Mouse (Mus musculus): ENCODE data around the gene Gps1. TPM values are rescaled to one million over a fixed set of nuclear protein-coding genes. Genes with fewer than 3 reads are reported as not detected.
A peak's percentile ranks its signal among the peaks of the same experiment; 100 is the strongest.
"Not testable (repeated sequence)": the region's sequence is repeated elsewhere in the genome, so short reads cannot be mapped to it uniquely, and the experiment has no call there.

Gene Gps1
- polyA plus RNA-seq (2015; fragmentation: Nextera tagmentation; extraction: Ambion mirVana): 205 and 213 TPM in 2 replicates

DNA sequence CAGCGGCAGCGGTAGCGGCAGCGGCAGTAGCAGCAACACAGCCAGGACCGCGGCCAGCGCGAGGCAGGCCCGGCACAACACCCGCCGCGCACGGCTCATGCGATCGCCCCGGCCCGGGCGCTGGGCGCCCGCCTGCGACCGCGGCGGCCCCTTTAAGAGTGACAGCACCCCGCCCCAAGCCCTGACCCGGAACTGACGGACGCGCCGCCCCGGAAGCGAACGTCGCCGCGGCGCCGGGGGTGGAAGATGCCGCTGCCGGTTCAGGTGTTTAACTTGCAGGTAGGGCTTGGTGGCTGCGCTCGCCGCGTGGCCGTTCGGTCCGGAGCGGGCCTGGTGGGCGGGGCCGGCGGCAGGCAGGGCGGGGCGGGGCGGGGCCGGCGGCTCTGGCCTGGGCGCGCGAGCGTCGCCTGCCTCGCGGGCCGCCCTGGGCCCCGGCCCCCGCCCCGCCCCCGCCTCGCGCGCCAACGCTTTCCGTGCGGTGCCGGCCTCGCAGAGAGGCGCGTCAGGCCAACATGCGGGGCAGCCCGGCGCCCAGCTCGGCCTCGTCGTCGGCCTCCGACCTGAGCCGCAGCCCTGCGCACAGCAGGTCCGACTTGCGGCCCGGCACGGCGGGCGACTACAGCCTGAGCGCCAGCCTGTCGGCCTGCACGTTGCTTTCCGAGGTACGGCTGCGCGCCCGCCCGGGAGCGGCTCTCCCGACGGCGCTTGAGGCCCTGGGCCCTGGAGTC lies at the start of gene Gps1, which contains the start of gene Rfng:
TSS of gene Gps1 (plus strand) at position 209 of the 728 bp plus-strand sequence.
TSS of gene Rfng (minus strand) at position 144 of the 728 bp plus-strand sequence.
- H3K4me1 ChIP-seq: peaks cover 18% of the 10 kb centered on the region
- no peaks in the 10 kb centered on the region for H3K9me3 ChIP-seq
- peaks cover 38% of the 10 kb centered on the region for H3K36me3 ChIP-seq
- H3K27ac ChIP-seq: peak within 1 kb of the TSS; percentile 85
- WGBS: under 1% methylated on average over 70 of the region's 107 CpGs
- peak within 1 kb of the TSS; percentile 91 for H3K4me2 ChIP-seq
- ATAC-seq (ENCODE audit: borderline replicate concordance, extremely low read depth, low FRiP score, low TSS enrichment): peak; percentile 76
- H3K27me3 ChIP-seq: no peaks in the 10 kb centered on the region
- peak within 1 kb of the TSS; percentile 94 for H3K9ac ChIP-seq
- peak within 1 kb of the TSS; percentile 98 for H3K4me3 ChIP-seq

DNA sequence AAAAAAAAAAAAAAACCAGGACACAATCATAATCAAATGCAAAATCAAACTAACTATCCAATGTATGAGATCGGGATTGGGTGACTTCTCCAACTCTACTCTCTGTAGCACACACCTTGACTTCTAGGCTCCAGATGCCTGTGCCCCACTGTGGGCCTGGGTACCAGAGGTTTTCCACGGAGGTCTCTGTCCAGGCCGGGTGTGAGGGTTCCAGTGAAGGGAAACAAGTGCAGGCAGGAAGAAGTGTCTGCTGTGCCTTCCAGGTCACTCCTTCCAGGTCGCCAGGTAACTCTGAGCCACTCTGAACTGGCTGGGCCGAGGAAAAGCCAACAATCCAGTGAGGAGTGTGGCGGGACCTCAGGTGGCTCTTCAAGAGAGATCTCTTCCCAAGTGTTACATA lies 47.6 kb upstream of the Gps1 start:
- Histone ChIP-seq H3K27ac (no peak overlapping the region), H3K4me1 (peaks cover 11% of the 10 kb centered on the region; the same call in 1 of the 2 replicates), H3K27me3 (no peaks in the 10 kb centered on the region), H3K4me2 (no peak overlapping the region), H3K36me3 (no peaks in the 10 kb centered on the region), H3K9ac (no peak overlapping the region), H3K9me3 (no peaks in the 10 kb centered on the region), H3K4me3 (no peak overlapping the region)
- 58% methylated on average over 6 of the region's 6 CpGs for WGBS
- no peak for ATAC-seq (ENCODE audit: borderline replicate concordance, extremely low read depth, low FRiP score, low TSS enrichment)

DNA sequence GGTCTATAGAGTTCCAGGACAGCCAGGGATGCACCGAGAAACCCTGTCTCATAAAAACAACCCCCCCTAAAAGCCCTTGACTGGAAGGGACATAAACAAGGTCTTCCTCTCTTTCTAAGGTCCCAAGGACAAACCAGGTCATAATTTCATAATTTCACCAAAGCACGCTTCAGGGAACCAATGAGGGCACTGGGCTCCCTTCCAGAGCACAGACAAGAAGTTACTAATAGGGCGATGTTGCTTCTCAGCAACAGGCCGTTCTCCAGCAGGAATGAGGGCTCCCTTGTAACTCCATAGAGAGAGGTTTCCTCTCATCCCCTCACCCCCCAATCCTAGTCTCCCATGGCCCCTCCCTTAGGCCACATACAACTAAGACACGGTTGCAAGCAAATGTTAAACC lies 43.1 kb upstream of the Gps1 start:
- ATAC-seq (ENCODE audit: borderline replicate concordance, extremely low read depth, low FRiP score, low TSS enrichment): no peak
- 0 out of 2 replicates have a peak, but pooled peaks cover 3% of the 10 kb centered on the region for H3K4me1 ChIP-seq
- H3K9ac ChIP-seq: no peak overlapping the region
- no peaks in the 10 kb centered on the region for H3K36me3 ChIP-seq
- no peak overlapping the region for H3K4me2 ChIP-seq
- no peaks in the 10 kb centered on the region for H3K27me3 ChIP-seq
- H3K9me3 ChIP-seq: no peaks in the 10 kb centered on the region
- no peak overlapping the region for H3K27ac ChIP-seq
- H3K4me3 ChIP-seq: no peak overlapping the region
- WGBS: 82% methylated on average over 5 of the region's 5 CpGs

DNA sequence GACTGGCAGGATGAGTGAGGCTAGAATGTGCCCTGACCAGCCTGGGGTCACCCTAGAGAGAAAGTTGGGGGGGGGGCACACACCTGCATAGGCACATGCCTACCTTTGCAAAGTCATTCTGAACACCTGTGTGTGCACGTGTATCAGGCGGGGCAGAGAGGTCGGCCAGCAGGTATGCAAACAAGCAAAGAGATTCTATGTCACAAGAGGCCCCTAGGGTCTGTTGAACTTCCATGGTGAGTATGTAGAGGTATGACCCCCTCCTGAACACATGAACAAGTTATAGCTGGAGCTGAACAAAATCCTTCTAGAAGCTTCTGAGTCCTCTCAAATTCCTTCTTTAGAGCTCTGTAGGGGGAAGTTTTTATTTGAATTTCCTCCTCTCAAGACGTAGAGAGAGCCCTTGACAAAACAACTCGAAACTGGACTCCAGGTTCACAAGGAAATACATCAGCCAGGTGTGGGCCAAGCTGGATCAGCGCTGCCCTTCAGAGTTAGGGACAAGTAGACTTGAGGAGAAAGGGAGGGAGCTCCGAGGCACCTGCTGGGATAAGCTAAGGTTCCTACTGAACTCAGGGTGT lies 39.9 kb upstream of the Gps1 start:
- peak; percentile 88 for ATAC-seq (ENCODE audit: borderline replicate concordance, extremely low read depth, low FRiP score, low TSS enrichment)
- Histone ChIP-seq H3K36me3 (no peaks in the 10 kb centered on the region), H3K9ac (no peak overlapping the region), H3K4me1 (0 out of 2 replicates have a peak, but pooled peaks cover 3% of the 10 kb centered on the region), H3K4me3 (no peak overlapping the region), H3K27ac (peak overlapping the region; percentile 96), H3K9me3 (no peaks in the 10 kb centered on the region), H3K27me3 (no peaks in the 10 kb centered on the region), H3K4me2 (no peak overlapping the region)
- 38% methylated on average over 7 of the region's 7 CpGs for WGBS

DNA sequence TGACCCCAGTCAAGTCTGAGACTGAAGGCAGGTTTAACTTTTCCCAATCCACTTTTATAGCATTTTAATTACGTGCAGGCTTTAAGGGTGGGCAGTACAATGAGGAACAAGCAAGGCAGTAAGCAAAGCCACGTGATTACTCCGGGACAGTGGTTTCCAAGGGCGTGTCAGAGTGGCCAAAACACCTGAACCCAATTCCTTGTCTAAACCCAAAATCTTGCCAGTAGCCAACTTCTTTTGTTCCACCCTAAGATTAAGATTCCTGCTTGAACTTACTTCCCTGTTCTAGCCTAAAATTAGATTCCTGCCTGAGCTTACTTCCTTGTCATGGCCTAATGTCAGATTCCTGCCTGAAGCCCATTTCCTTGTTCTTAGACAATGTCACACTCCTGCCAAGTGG lies 36.1 kb upstream of the Gps1 start:
- H3K27me3 ChIP-seq: no peaks in the 10 kb centered on the region
- no peak overlapping the region for H3K9ac ChIP-seq
- no peaks in the 10 kb centered on the region for H3K36me3 ChIP-seq
- 76% methylated on average over 4 of the region's 4 CpGs for WGBS
- ATAC-seq (ENCODE audit: borderline replicate concordance, extremely low read depth, low FRiP score, low TSS enrichment): no peak
- H3K4me3 ChIP-seq: no peak overlapping the region
- H3K4me1 ChIP-seq: 0 out of 2 replicates have a peak, but pooled peaks cover 3% of the 10 kb centered on the region
- H3K27ac ChIP-seq: no peak overlapping the region
- no peak overlapping the region for H3K4me2 ChIP-seq
- no peaks in the 10 kb centered on the region for H3K9me3 ChIP-seq

DNA sequence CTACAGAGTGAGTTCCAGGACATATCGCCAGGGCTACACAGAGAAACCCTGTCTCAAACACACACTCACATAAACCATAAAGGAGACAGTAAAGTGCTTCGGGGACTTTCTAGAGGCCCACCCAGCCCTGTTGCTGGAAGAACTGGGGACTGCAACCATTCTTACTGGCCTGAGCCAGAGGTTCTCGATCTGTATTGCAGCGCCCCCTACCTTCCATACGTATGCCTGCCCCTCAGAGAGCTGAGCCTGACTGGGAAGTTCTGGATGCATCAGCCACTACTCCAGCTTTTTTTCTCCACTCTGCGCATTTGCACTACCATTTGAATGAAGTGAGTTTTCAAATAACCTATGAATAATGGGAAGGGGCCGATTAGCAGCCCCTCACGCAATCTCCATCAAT lies 34.6 kb upstream of the Gps1 start:
- H3K4me1 ChIP-seq: 0 out of 2 replicates have a peak, but pooled peaks cover 3% of the 10 kb centered on the region
- no peak overlapping the region for H3K9ac ChIP-seq
- no peak for ATAC-seq (ENCODE audit: borderline replicate concordance, extremely low read depth, low FRiP score, low TSS enrichment)
- 61% methylated on average over 8 of the region's 8 CpGs for WGBS
- H3K9me3 ChIP-seq: no peaks in the 10 kb centered on the region
- H3K27ac ChIP-seq: no peak overlapping the region
- H3K4me3 ChIP-seq: no peak overlapping the region
- H3K36me3 ChIP-seq: no peaks in the 10 kb centered on the region
- H3K27me3 ChIP-seq: no peaks in the 10 kb centered on the region
- no peak overlapping the region for H3K4me2 ChIP-seq

DNA sequence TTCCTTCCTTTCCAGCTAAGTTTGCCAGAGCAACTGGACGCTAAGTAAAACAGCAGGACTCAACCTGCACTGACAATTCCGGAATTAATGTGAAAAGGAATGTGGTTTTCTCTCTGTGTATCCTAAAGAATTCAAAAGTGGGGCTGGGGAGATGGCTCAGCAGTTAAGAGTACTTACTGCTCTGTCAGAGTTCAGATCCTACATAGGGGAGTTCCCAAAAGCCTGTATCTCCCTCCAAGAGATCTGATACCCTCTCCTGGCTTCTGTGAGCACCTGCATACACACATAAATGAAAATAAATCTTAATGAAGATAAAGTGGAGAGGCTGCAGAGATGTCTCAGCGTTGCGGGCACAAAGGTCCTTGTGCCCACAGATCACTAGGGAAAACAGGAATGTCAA lies 32.5 kb upstream of the Gps1 start:
- Histone ChIP-seq H3K4me3 (no peak overlapping the region), H3K27me3 (no peaks in the 10 kb centered on the region), H3K4me2 (no peak overlapping the region), H3K36me3 (no peaks in the 10 kb centered on the region), H3K4me1 (no peaks in the 10 kb centered on the region), H3K9me3 (no peaks in the 10 kb centered on the region), H3K27ac (no peak overlapping the region), H3K9ac (no peak overlapping the region)
- no peak for ATAC-seq (ENCODE audit: borderline replicate concordance, extremely low read depth, low FRiP score, low TSS enrichment)
- WGBS: 52% methylated on average over 4 of the region's 4 CpGs

DNA sequence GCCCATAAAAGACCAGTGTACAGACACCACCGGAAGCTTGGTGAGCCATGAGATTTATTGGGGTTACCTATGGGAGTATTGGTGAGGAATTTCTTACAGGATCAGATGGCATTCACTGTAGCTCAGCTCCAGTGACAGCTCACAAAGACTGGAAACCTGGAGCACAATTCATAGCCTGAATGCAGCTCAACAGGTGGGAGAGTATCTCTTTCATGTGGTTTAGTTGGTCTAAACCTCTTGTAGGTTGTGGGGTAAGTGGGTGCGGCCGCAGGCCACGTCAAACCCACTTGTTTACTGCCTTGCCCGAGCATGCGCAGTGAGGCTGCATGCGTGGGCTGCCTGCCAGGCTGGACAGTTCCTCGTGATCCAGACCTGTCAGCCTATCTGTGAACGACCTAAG lies 23.8 kb upstream of the Gps1 start:
- H3K27ac ChIP-seq: no peak overlapping the region
- no peak overlapping the region for H3K9ac ChIP-seq
- no peak overlapping the region for H3K4me3 ChIP-seq
- no peaks in the 10 kb centered on the region for H3K36me3 ChIP-seq
- H3K4me2 ChIP-seq: no peak overlapping the region
- WGBS: 82% methylated on average over 9 of the region's 9 CpGs
- no peak for ATAC-seq (ENCODE audit: borderline replicate concordance, extremely low read depth, low FRiP score, low TSS enrichment)
- peaks cover 7% of the 10 kb centered on the region; the same call in 1 of the 2 replicates for H3K4me1 ChIP-seq
- peaks cover 3% of the 10 kb centered on the region; the same call in 1 of the 2 replicates for H3K9me3 ChIP-seq
- peaks cover 6% of the 10 kb centered on the region; the same call in 1 of the 2 replicates for H3K27me3 ChIP-seq

DNA sequence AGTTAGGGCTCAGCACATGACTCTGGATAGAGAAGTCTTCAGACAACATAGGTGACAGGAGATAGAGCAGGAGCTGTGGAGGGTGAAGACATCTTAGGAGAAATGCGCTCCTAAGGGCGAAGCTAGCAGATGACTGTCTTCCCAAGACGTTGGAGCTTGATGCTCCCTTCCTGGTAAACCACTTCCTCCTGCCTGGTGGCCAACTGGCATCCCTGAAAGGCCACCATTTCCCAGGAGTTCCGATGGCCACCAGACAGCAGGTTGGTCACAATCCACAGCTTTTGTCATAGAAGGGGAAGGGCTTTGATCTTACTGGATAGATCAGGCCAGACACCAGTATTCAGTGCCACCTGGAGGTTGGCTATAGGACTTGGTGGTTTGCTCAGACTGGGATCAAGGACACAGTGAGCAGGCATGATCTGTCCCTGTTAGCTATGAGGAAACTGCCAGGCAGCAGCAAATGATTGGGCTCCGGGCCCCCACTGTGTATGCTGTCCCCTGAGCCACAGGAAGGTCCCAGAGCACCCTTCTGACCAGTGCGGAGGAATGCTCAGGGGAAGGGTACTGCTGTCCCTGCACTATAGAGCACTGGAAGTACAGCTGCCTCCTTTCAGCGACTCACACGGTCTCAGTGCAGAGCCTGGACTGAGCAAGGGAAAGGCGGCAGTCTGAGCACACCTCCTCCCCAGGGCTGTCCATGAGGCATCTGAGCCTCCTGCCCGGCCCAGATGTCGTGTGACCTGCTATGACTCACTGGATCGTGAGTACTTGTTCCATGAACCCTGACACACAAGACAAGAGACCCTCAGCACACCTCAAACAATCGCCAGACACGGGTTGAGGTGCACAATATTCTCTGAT lies 22.0 kb upstream of the Gps1 start:
- peaks cover under 1% of the 10 kb centered on the region; the same call in 1 of the 2 replicates for H3K9me3 ChIP-seq
- H3K27me3 ChIP-seq: peaks cover 6% of the 10 kb centered on the region; the same call in 1 of the 2 replicates
- no peak for ATAC-seq (ENCODE audit: borderline replicate concordance, extremely low read depth, low FRiP score, low TSS enrichment)
- H3K27ac ChIP-seq: no peak overlapping the region
- no peak overlapping the region for H3K4me3 ChIP-seq
- no peak overlapping the region for H3K9ac ChIP-seq
- no peak overlapping the region; the same call in 1 of the 2 replicates for H3K4me2 ChIP-seq
- no peaks in the 10 kb centered on the region for H3K36me3 ChIP-seq
- WGBS: 55% methylated on average over 14 of the region's 14 CpGs
- H3K4me1 ChIP-seq: peaks cover 7% of the 10 kb centered on the region; the same call in 1 of the 2 replicates

DNA sequence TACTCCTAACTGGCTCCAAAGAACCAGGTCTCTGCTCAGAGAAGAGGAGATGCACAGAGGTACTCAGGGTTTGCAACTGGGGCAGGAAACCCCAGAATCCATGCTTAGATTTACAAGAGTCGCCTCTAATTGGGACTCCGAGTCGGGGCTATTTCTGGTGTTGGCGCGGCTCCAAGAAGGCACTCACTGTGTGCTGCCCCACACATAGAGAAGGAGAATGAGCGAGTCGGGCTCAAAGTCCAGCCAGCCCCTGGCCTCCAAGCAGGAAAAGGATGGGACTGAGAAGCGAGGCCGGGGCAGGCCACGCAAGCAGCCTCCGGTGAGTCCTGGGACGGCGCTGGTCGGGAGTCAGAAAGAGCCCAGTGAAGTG lies 21.4 kb upstream of the Gps1 start, which contains the start of gene Hmga1b:
TSS of gene Hmga1b (plus strand) at position 123 of the 370 bp plus-strand sequence.
- not testable (repeated sequence) for H3K27ac ChIP-seq; H3K4me1 ChIP-seq; H3K36me3 ChIP-seq; H3K4me3 ChIP-seq; ATAC-seq (ENCODE audit: borderline replicate concordance, extremely low read depth, low FRiP score, low TSS enrichment); H3K9me3 ChIP-seq; H3K9ac ChIP-seq; H3K27me3 ChIP-seq
- peak within 1 kb of the TSS; percentile 41 for H3K4me2 ChIP-seq
- WGBS: 10% methylated on average over 14 of the region's 14 CpGs

DNA sequence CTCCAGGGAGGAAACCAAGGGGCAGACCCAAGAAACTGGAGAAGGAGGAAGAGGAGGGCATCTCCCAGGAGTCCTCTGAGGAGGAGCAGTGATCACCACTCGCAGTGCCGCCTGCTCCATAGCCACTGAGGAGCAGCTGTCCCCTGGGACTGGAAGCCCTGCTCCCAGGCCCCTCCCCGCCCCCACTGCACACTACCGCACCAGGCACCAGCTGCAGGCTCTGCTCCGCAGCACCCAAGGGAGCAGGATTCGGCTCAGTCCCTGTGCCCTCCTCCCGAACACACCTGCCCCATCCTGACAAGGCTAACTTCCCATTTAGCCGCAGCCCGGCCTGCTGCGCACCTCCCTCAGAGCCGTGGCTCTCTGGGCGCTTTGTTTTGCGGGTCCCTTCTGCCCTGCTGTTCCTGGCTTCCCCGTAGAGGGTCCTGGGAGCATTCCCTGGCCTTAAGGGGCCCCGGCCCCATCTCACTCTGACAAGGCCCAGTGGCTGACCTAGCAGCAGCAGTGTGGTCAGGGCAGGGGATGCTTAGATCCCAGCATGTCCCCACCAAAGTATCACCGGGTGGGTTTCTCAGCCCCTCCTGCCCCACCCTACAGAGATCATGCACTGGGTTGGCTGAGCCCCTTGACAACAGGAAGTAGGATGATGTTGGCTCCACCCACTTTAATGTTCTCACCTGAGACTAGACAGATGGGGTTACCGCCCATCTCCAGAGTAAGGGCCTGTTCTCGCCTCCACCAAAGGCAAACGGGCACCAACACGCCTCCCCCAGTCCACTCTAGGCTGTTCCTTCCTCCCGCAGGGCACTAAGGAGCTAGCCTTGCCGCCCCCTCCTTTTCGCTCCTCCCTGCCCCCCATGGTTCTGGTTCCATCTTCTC lies 20.7 kb upstream of the Gps1 start:
- peak; percentile 41; the same call in 1 of the 2 replicates for ATAC-seq (ENCODE audit: borderline replicate concordance, extremely low read depth, low FRiP score, low TSS enrichment)
- not testable (repeated sequence) for H3K4me3 ChIP-seq
- 42% methylated on average over 2 of the region's 23 CpGs for WGBS

More for the DNA sequence above, 20.7 kb upstream of the Gps1 start:
- H3K4me2 ChIP-seq: peak overlapping the region; percentile 41
- H3K9ac ChIP-seq, H3K27ac ChIP-seq, H3K36me3 ChIP-seq, H3K9me3 ChIP-seq, H3K27me3 ChIP-seq, H3K4me1 ChIP-seq: not testable (repeated sequence)

Measured in lung, embryonic 15.5 days (tissue).